Mouse (Mus musculus): ENCODE data around the gene Apol10b. TPM values are rescaled to one million over a fixed set of nuclear protein-coding genes. Genes with fewer than 3 reads are reported as not detected.

The Apol10b gene
- 0.37 TPM for polyA plus RNA-seq (2015; fragmentation: Illumina TruSeq; extraction: RNeasy Lipid Tissue Mini Kit (QIAGEN cat#74804); ENCODE audit: low read depth, low replicate concordance)

DNA sequence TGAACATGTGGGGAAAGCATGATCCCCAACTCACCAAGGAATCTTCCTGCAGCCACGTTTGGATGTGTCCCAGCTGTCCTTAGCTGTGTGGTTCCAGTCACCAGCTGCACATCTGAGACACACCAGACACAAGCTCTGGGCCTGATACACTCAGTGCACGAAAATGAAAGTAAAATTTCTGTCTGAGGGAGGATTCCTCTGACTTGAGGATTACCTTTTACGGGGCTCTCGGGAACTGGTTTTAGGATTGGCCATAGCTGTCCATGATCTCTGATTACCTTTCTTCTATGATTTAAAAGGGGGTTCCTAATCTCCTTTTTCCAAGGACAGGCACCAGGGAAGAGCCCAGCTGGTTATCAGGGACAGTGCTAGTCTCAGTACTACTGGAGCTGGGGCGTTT lies at the start of gene Apol10b:
Gene Apol10b (minus strand): TSS at position 165 of the 400 bp plus-strand sequence.

DNA sequence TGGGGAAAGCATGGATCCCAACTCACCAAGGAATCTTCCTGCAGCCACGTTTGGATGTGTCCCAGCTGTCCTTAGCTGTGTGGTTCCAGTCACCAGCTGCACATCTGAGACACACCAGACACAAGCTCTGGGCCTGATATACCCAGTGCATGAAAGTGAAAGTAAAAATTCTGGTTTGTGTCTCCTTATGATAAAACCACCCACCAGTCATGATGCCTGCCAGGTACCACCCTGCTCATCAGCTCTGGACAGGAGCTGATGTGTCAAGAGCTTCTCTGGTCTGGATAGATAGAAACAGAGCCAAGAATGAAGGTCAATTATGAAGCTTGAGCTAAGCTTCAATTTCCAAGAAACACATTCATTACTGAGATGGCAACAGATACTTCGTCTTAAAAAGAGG lies 47.3 kb upstream of the Apol10b start, which contains the start of gene Apol11b:
Gene Apol11b (minus strand): TSS at position 111 of the 400 bp plus-strand sequence.

DNA sequence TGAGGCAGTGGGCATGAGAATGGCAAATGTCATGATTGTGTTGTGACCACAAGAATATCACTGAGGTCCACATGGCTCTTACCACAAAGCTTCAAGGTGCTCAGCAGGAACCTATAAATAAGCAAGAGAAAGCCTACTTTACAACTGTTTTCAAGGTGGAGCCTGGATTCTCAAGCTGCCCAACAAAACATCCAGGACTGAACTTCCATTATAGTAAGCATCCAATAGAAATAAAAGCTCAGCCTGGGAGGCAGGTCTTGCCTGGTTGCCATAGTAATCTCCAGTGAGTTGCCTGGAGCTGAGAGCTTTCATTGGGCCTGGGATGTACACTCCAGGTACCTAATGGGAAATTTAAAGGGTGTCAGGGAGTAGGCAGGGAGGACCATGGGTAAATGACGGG lies 3.0 kb upstream of the Apol10b start, which contains the start of gene Gm36245:
Gene Gm36245 (plus strand): TSS at position 301 of the 400 bp plus-strand sequence.

DNA sequence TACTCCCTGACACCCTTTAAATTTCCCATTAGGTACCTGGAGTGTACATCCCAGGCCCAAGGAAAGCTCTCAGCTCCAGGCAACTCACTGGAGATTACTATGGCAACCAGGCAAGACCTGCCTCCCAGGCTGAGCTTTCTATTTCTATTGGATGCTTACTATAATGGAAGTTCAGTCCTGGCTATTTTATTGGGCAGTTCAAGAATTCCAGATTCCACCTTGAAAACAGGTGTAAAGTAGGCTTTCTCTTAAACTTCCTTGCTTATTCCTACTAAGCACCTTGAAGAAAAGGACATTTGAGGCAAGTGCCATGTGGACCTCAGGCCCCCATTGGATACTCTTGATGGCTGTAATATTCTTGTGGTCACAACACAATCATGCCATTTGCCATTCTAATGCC lies 34.1 kb downstream of the Apol10b start, which contains the start of gene 1700025B11Rik:
Gene 1700025B11Rik (minus strand): TSS at position 101 of the 400 bp plus-strand sequence.

Other genes starting within 250 kb of the Apol10b start
- gene Apol7a, start 197.0 kb downstream of the Apol10b start, polyA plus RNA-seq (2015; fragmentation: Illumina TruSeq; extraction: RNeasy Lipid Tissue Mini Kit (QIAGEN cat#74804); ENCODE audit: low read depth, low replicate concordance): 0.19 TPM
- 0.39 TPM for gene Apol9a, start 185.0 kb downstream of the Apol10b start, polyA plus RNA-seq (2015; fragmentation: Illumina TruSeq; extraction: RNeasy Lipid Tissue Mini Kit (QIAGEN cat#74804); ENCODE audit: low read depth, low replicate concordance)
- not detected for gene Apol7b, start 148.6 kb downstream of the Apol10b start, polyA plus RNA-seq (2015; fragmentation: Illumina TruSeq; extraction: RNeasy Lipid Tissue Mini Kit (QIAGEN cat#74804); ENCODE audit: low read depth, low replicate concordance)
- not detected for gene Apol10a, start 119.1 kb downstream of the Apol10b start, polyA plus RNA-seq (2015; fragmentation: Illumina TruSeq; extraction: RNeasy Lipid Tissue Mini Kit (QIAGEN cat#74804); ENCODE audit: low read depth, low replicate concordance)
- not detected for gene Apol11a, start 87.9 kb downstream of the Apol10b start, polyA plus RNA-seq (2015; fragmentation: Illumina TruSeq; extraction: RNeasy Lipid Tissue Mini Kit (QIAGEN cat#74804); ENCODE audit: low read depth, low replicate concordance)
- gene Apol7c, start 62.8 kb downstream of the Apol10b start, polyA plus RNA-seq (2015; fragmentation: Illumina TruSeq; extraction: RNeasy Lipid Tissue Mini Kit (QIAGEN cat#74804); ENCODE audit: low read depth, low replicate concordance): not detected
- not detected for gene 1700025B11Rik, start 34.2 kb downstream of the Apol10b start, polyA plus RNA-seq (2015; fragmentation: Illumina TruSeq; extraction: RNeasy Lipid Tissue Mini Kit (QIAGEN cat#74804); ENCODE audit: low read depth, low replicate concordance)
- not detected for gene Gm36245, start 3.1 kb upstream of the Apol10b start, polyA plus RNA-seq (2015; fragmentation: Illumina TruSeq; extraction: RNeasy Lipid Tissue Mini Kit (QIAGEN cat#74804); ENCODE audit: low read depth, low replicate concordance)
- gene Apol11b, start 47.2 kb upstream of the Apol10b start, polyA plus RNA-seq (2015; fragmentation: Illumina TruSeq; extraction: RNeasy Lipid Tissue Mini Kit (QIAGEN cat#74804); ENCODE audit: low read depth, low replicate concordance): not detected
- not detected for gene Apol7e, start 102.7 kb upstream of the Apol10b start, polyA plus RNA-seq (2015; fragmentation: Illumina TruSeq; extraction: RNeasy Lipid Tissue Mini Kit (QIAGEN cat#74804); ENCODE audit: low read depth, low replicate concordance)
- gene Apol9b, start 132.9 kb upstream of the Apol10b start, polyA plus RNA-seq (2015; fragmentation: Illumina TruSeq; extraction: RNeasy Lipid Tissue Mini Kit (QIAGEN cat#74804); ENCODE audit: low read depth, low replicate concordance): not detected
- 4.6 TPM for gene Apol8, start 160.9 kb upstream of the Apol10b start, polyA plus RNA-seq (2015; fragmentation: Illumina TruSeq; extraction: RNeasy Lipid Tissue Mini Kit (QIAGEN cat#74804); ENCODE audit: low read depth, low replicate concordance)
- gene Myh9, start 246.1 kb upstream of the Apol10b start, polyA plus RNA-seq (2015; fragmentation: Illumina TruSeq; extraction: RNeasy Lipid Tissue Mini Kit (QIAGEN cat#74804); ENCODE audit: low read depth, low replicate concordance): 23.2 TPM